In genomic region chr6:143213461-143213860, GRCm38 (mm10) we compare ENCODE assay signal across 30 mouse cellular contexts.
"Had no signal": no experiment of that assay in that cellular context is flagged by ENCODE, and none has a peak within 500 bp of the region (broad histone marks: within the 10 kb centered on the region; RNA-seq: fewer than 3 reads in every experiment).

No protein-coding gene starts in this region.

- H3K4me2 ChIP-seq: heart, embryonic 12.5 days; heart, embryonic 13.5 days; heart, embryonic 15.5 days; hindbrain, embryonic 12.5 days; hindbrain, embryonic 13.5 days; hindbrain, embryonic 14.5 days; hindbrain, embryonic 15.5 days; intestine, embryonic 15.5 days; kidney, embryonic 15.5 days had no signal

- H3K27me3 ChIP-seq: heart, embryonic 12.5 days; heart, embryonic 13.5 days; heart, embryonic 15.5 days; hindbrain, embryonic 12.5 days; hindbrain, embryonic 13.5 days; hindbrain, embryonic 15.5 days; intestine, embryonic 15.5 days had no signal

- H3K4me1 ChIP-seq: heart, embryonic 12.5 days; heart, embryonic 13.5 days; heart, embryonic 15.5 days; hindbrain, embryonic 10.5 days; hindbrain, embryonic 12.5 days; hindbrain, embryonic 15.5 days; intestine, embryonic 15.5 days; kidney, embryonic 15.5 days had no signal

- H3K9me3 ChIP-seq: hindbrain, embryonic 13.5 days; hindbrain, embryonic 15.5 days; intestine, embryonic 15.5 days had no signal

- H3K27ac ChIP-seq: heart, embryonic 13.5 days; heart, embryonic 15.5 days; hindbrain, embryonic 10.5 days; hindbrain, embryonic 12.5 days; hindbrain, embryonic 13.5 days; hindbrain, embryonic 14.5 days; hindbrain, embryonic 15.5 days; hindbrain, postnatal 0 days; intestine, embryonic 15.5 days; kidney, embryonic 15.5 days; kidney, postnatal 0 days; layer of hippocampus, adult 2 months; left cerebral cortex, adult 2 months had no signal

- H3K9ac ChIP-seq: heart, embryonic 12.5 days; heart, embryonic 13.5 days; heart, embryonic 15.5 days; hindbrain, embryonic 12.5 days; hindbrain, embryonic 13.5 days; hindbrain, embryonic 14.5 days; hindbrain, embryonic 15.5 days; intestine, embryonic 15.5 days; kidney, embryonic 15.5 days had no signal

- DNase-seq: heart, postnatal 10 days; heart, postnatal 14 days; heart, postnatal 36 days; heart, postnatal 4 days; kidney, adult 11 months; kidney, adult 18-20 months; kidney, adult 2 months; kidney, adult 8-10 months; kidney, adult 9 months; kidney, postnatal 10 days; kidney, postnatal 14 days; kidney, postnatal 25 days; kidney, postnatal 36 days; kidney, postnatal 4 days; layer of hippocampus, adult 9-11 months; layer of hippocampus, postnatal 36 days had no signal

- H3K4me3 ChIP-seq: heart, embryonic 12.5 days; heart, embryonic 13.5 days; heart, embryonic 15.5 days; hindbrain, embryonic 10.5 days; hindbrain, embryonic 12.5 days; hindbrain, embryonic 13.5 days; hindbrain, embryonic 15.5 days; intestine, embryonic 15.5 days; kidney, embryonic 15.5 days; layer of hippocampus, adult 2 months; left cerebral cortex, adult 2 months had no signal
